Mouse (Mus musculus): ENCODE results near the gene Tfap2c. TPM values are rescaled to one million over a fixed set of nuclear protein-coding genes. Genes with fewer than 3 reads are reported as not detected.

The Tfap2c gene
- polyA plus RNA-seq, 1 experiment from 2014 or later, result 0.26 TPM

- no peak overlapping the region for H3K4me3 ChIP-seq
- H3K27ac ChIP-seq, result no peak overlapping the region
- H3K9ac ChIP-seq, result no peak overlapping the region
- peaks cover 13% of the 10 kb centered on the region for H3K4me1 ChIP-seq
- ATAC-seq (ENCODE audit: borderline replicate concordance, extremely low read depth, low FRiP score, low TSS enrichment), result no peak
- peaks cover 62% of the 10 kb centered on the region for H3K27me3 ChIP-seq
- H3K9me3 ChIP-seq, result no peaks in the 10 kb centered on the region
- 38% methylated on average over 4 of the region's 4 CpGs for WGBS
- no peak overlapping the region for H3K4me2 ChIP-seq
- H3K36me3 ChIP-seq, result no peaks in the 10 kb centered on the region
Measured at GRCm38 (mm10) chr2:172543987-172544386, 5.4 kb upstream of the Tfap2c start.

- no peak overlapping the region for H3K4me2 ChIP-seq
- no peak overlapping the region for H3K27ac ChIP-seq
- no peak for ATAC-seq (ENCODE audit: borderline replicate concordance, extremely low read depth, low FRiP score, low TSS enrichment)
- no peak overlapping the region for H3K9ac ChIP-seq
- H3K4me1 ChIP-seq, result peaks cover 19% of the 10 kb centered on the region
- WGBS, result 9% methylated on average over 6 of the region's 6 CpGs
- H3K9me3 ChIP-seq, result no peaks in the 10 kb centered on the region
- H3K4me3 ChIP-seq, result no peak overlapping the region
- H3K27me3 ChIP-seq, result peaks cover 69% of the 10 kb centered on the region
- H3K36me3 ChIP-seq, result no peaks in the 10 kb centered on the region
Measured at GRCm38 (mm10) chr2:172544601-172545127, 4.7 kb upstream of the Tfap2c start.

GRCm38 (mm10) chr2:172545592-172546235 is 3.7 kb upstream of the Tfap2c start:
- H3K36me3 ChIP-seq, result no peaks in the 10 kb centered on the region
- no peak overlapping the region for H3K4me2 ChIP-seq
- H3K27ac ChIP-seq, result no peak overlapping the region
- H3K4me3 ChIP-seq, result no peak overlapping the region
- H3K4me1 ChIP-seq, result peaks cover 30% of the 10 kb centered on the region
- no peak overlapping the region for H3K9ac ChIP-seq
- WGBS, result 5% methylated on average over 35 of the region's 35 CpGs
- ATAC-seq (ENCODE audit: borderline replicate concordance, extremely low read depth, low FRiP score, low TSS enrichment), result no peak
- H3K9me3 ChIP-seq, result no peaks in the 10 kb centered on the region
- peaks cover 79% of the 10 kb centered on the region for H3K27me3 ChIP-seq

GRCm38 (mm10) chr2:172546551-172546950 is 2.8 kb upstream of the Tfap2c start:
- no peak overlapping the region for H3K9ac ChIP-seq
- no peak overlapping the region for H3K27ac ChIP-seq
- H3K36me3 ChIP-seq, result no peaks in the 10 kb centered on the region
- H3K4me3 ChIP-seq, result no peak overlapping the region
- no peaks in the 10 kb centered on the region for H3K9me3 ChIP-seq
- peaks cover 88% of the 10 kb centered on the region for H3K27me3 ChIP-seq
- no peak for ATAC-seq (ENCODE audit: borderline replicate concordance, extremely low read depth, low FRiP score, low TSS enrichment)
- WGBS, result 13% methylated on average over 16 of the region's 16 CpGs
- H3K4me2 ChIP-seq, result no peak overlapping the region
- H3K4me1 ChIP-seq, result peaks cover 38% of the 10 kb centered on the region

GRCm38 (mm10) chr2:172547116-172547515 is 2.3 kb upstream of the Tfap2c start:
- H3K36me3 ChIP-seq, result no peaks in the 10 kb centered on the region
- H3K4me3 ChIP-seq, result peak overlapping the region; percentile 12; the same call in 1 of the 2 replicates
- peaks cover 43% of the 10 kb centered on the region for H3K4me1 ChIP-seq
- peak overlapping the region; percentile 36 for H3K4me2 ChIP-seq
- peaks cover 94% of the 10 kb centered on the region for H3K27me3 ChIP-seq
- H3K27ac ChIP-seq, result no peak overlapping the region
- WGBS, result 1% methylated on average over 21 of the region's 21 CpGs
- no peaks in the 10 kb centered on the region for H3K9me3 ChIP-seq
- ATAC-seq (ENCODE audit: borderline replicate concordance, extremely low read depth, low FRiP score, low TSS enrichment), result no peak
- no peak overlapping the region for H3K9ac ChIP-seq

GRCm38 (mm10) chr2:172547807-172548586 is 1.4 kb upstream of the Tfap2c start:
- 4% methylated on average over 27 of the region's 27 CpGs for WGBS
- ATAC-seq (ENCODE audit: borderline replicate concordance, extremely low read depth, low FRiP score, low TSS enrichment), result no peak
- Histone ChIP-seq H3K27ac (no peak overlapping the region), H3K4me1 (peaks cover 43% of the 10 kb centered on the region), H3K9ac (no peak overlapping the region), H3K4me3 (peak overlapping the region; percentile 12; the same call in 1 of the 2 replicates), H3K9me3 (no peaks in the 10 kb centered on the region), H3K27me3 (peaks cover 98% of the 10 kb centered on the region), H3K4me2 (no peak overlapping the region; the same call in 1 of the 2 replicates), H3K36me3 (no peaks in the 10 kb centered on the region)

GRCm38 (mm10) chr2:172548672-172549255 is 629 bp upstream of the Tfap2c start:
- 1% methylated on average over 27 of the region's 27 CpGs for WGBS
- no peaks in the 10 kb centered on the region for H3K9me3 ChIP-seq
- peak overlapping the region; percentile 38; the same call in 1 of the 2 replicates for H3K4me3 ChIP-seq
- H3K4me2 ChIP-seq, result 0 out of 2 replicates have a peak overlapping the region, but pooled peaks have one; percentile 68
- peaks cover 100% of the 10 kb centered on the region for H3K27me3 ChIP-seq
- H3K27ac ChIP-seq, result no peak overlapping the region
- no peaks in the 10 kb centered on the region for H3K36me3 ChIP-seq
- 0 out of 2 replicates have a peak, but pooled peaks have one; percentile 2 for ATAC-seq (ENCODE audit: borderline replicate concordance, extremely low read depth, low FRiP score, low TSS enrichment)
- H3K4me1 ChIP-seq, result peaks cover 43% of the 10 kb centered on the region
- H3K9ac ChIP-seq, result no peak overlapping the region

- ATAC-seq (ENCODE audit: borderline replicate concordance, extremely low read depth, low FRiP score, low TSS enrichment), result peak; percentile 66
- WGBS, result under 1% methylated on average over 62 of the region's 62 CpGs
Measured at GRCm38 (mm10) chr2:172550364-172551080, 1.1 kb downstream of the Tfap2c start.

GRCm38 (mm10) chr2:172551081-172551720 is 1.8 kb downstream of the Tfap2c start:
- Histone ChIP-seq H3K27ac (no peak overlapping the region), H3K27me3 (peaks cover 97% of the 10 kb centered on the region), H3K9me3 (no peaks in the 10 kb centered on the region), H3K9ac (no peak overlapping the region), H3K4me3 (peak overlapping the region; percentile 38), H3K4me1 (peaks cover 43% of the 10 kb centered on the region), H3K4me2 (peak overlapping the region; percentile 68), H3K36me3 (no peaks in the 10 kb centered on the region)
- under 1% methylated on average over 56 of the region's 57 CpGs for WGBS
- no peak for ATAC-seq (ENCODE audit: borderline replicate concordance, extremely low read depth, low FRiP score, low TSS enrichment)

More at GRCm38 (mm10) chr2:172550364-172551080, 1.1 kb downstream of the Tfap2c start:
- no peaks in the 10 kb centered on the region for H3K9me3 ChIP-seq
- peaks cover 43% of the 10 kb centered on the region for H3K4me1 ChIP-seq
- peak overlapping the region; percentile 68 for H3K4me2 ChIP-seq
- H3K27ac ChIP-seq, result no peak overlapping the region
- no peak overlapping the region for H3K9ac ChIP-seq
- H3K4me3 ChIP-seq, result peak overlapping the region; percentile 38
- H3K27me3 ChIP-seq, result peaks cover 98% of the 10 kb centered on the region
- no peaks in the 10 kb centered on the region for H3K36me3 ChIP-seq

- Histone ChIP-seq H3K27ac (no peak overlapping the region), H3K4me1 (peaks cover 43% of the 10 kb centered on the region), H3K9me3 (no peaks in the 10 kb centered on the region), H3K4me3 (peak overlapping the region; percentile 38; the same call in 1 of the 2 replicates), H3K36me3 (no peaks in the 10 kb centered on the region), H3K4me2 (peak overlapping the region; percentile 68), H3K9ac (no peak overlapping the region), H3K27me3 (peaks cover 95% of the 10 kb centered on the region)
- no peak for ATAC-seq (ENCODE audit: borderline replicate concordance, extremely low read depth, low FRiP score, low TSS enrichment)
- 2% methylated on average over 14 of the region's 14 CpGs for WGBS
Measured at GRCm38 (mm10) chr2:172551872-172552271, 2.5 kb downstream of the Tfap2c start.

GRCm38 (mm10) chr2:172552666-172553065 is 3.3 kb downstream of the Tfap2c start:
- no peak overlapping the region for H3K9ac ChIP-seq
- 5% methylated on average over 6 of the region's 6 CpGs for WGBS

More at GRCm38 (mm10) chr2:172552666-172553065, 3.3 kb downstream of the Tfap2c start:
- no peaks in the 10 kb centered on the region for H3K36me3 ChIP-seq
- H3K4me2 ChIP-seq, result no peak overlapping the region
- peaks cover 93% of the 10 kb centered on the region for H3K27me3 ChIP-seq
- peaks cover 37% of the 10 kb centered on the region for H3K4me1 ChIP-seq
- ATAC-seq (ENCODE audit: borderline replicate concordance, extremely low read depth, low FRiP score, low TSS enrichment), result no peak
- H3K4me3 ChIP-seq, result no peak overlapping the region
- no peak overlapping the region for H3K27ac ChIP-seq
- no peaks in the 10 kb centered on the region for H3K9me3 ChIP-seq
